ENCODE assay signal across 23 mouse cellular contexts in the genomic region with DNA sequence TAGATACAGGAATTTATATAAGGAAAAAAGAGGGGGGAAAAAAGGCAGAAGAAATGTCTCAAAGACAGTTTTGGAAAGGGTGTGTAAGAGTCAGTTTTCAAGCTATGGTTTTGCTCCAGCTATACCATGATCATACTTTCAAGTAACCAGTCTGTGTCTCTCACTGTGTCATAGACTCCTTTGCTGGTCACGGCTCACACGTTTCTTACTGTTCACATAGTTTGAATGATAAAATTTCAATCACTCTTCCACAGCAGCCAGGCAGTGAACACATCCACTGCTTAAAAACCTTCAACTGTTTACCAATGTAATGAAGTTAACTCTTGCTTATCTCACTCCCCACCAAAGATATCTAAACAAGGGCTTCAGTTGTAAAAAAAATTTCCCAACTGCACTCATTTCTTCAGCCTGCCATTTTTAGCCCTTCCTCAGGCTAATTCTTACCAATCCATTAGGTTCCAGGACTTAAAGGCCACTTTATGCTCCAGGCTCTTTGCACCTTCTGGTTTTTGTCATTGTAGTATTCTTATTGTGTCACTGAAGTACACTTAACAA. TPM values are rescaled to one million over a fixed set of nuclear protein-coding genes. Genes with fewer than 3 reads are reported as not detected.
DNase-seq lines count a peak whose midpoint lies in the region; ATAC-seq and TF ChIP-seq lines count a peak whose summit lies in the region.
"Had no signal": no experiment of that assay in that cellular context is flagged by ENCODE, and none has a peak within 500 bp of the region (broad histone marks: within the 10 kb centered on the region; RNA-seq: fewer than 3 reads in every experiment).

No protein-coding gene starts in this region.

- intact Hi-C loops in gastrocnemius, adult 2 months (cut with DNase I), result no loop called here

- H3K36me3 ChIP-seq in heart, embryonic 16.5 days (ENCODE audit: control insufficient read depth, insufficient read depth), result peaks cover 2% of the 10 kb centered on the region; the same call in 1 of the 2 replicates
- peaks cover 7% of the 10 kb centered on the region for H3K36me3 ChIP-seq in liver, postnatal 0 days (replicated peaks; ENCODE audit: insufficient read depth, low read length)
- H3K36me3 ChIP-seq: forebrain, embryonic 15.5 days; hindbrain, embryonic 15.5 days; intestine, embryonic 15.5 days had no signal

- H3K4me2 ChIP-seq in heart, embryonic 16.5 days (ENCODE audit: low read depth, low read length), result no peak overlapping the region
- H3K4me2 ChIP-seq in liver, postnatal 0 days (ENCODE audit: low read depth, low read length), result peak overlapping the region; percentile 15; the same call in 1 of the 2 replicates
- H3K4me2 ChIP-seq: forebrain, embryonic 15.5 days; hindbrain, embryonic 15.5 days; intestine, embryonic 15.5 days; midbrain, embryonic 11.5 days had no signal

- H3K9ac ChIP-seq in heart, embryonic 16.5 days (ENCODE audit: low read length), result no peak overlapping the region
- no peak overlapping the region for H3K9ac ChIP-seq in liver, postnatal 0 days (replicated peaks)
- H3K9ac ChIP-seq: forebrain, embryonic 15.5 days; hindbrain, embryonic 15.5 days; intestine, embryonic 15.5 days had no signal

- 35% methylated on average over 2 of the region's 2 CpGs for WGBS in heart, embryonic 16.5 days
- 43% methylated on average over 2 of the region's 2 CpGs for WGBS in liver, postnatal 0 days (ENCODE audit: insufficient replicate concordance)

- TF ChIP-seq CTCF in gastrocnemius, adult 2 months (IDR thresholded peaks at IDR 0.05), result no peak
- no peak for TF ChIP-seq CTCF in liver, postnatal 0 days (IDR thresholded peaks at IDR 0.05; ENCODE audit: low read depth)

- DNase-seq in gastrocnemius, adult 2 months, result no peak
- DNase-seq in gastrocnemius, adult 18-20 months (ENCODE audit: low spot score), result no peak
- DNase-seq in heart, postnatal 4 days, result no peak
- DNase-seq in liver, postnatal 0 days, result no peak
- no peak for DNase-seq in embryo, embryonic 9.5 days (ENCODE audit: extremely low spot score)
- DNase-seq in urinary bladder, adult 2 months (ENCODE audit: low spot score), result no peak
- DNase-seq: adrenal gland, postnatal 25 days; cerebellum, adult 9-10 months; gastrocnemius, postnatal 14 days; kidney, adult 8-10 months; kidney, postnatal 14 days; lung, adult 2 months had no signal

- H3K27me3 ChIP-seq in heart, embryonic 16.5 days (ENCODE audit: control insufficient read depth, insufficient read depth, low read length), result no peaks in the 10 kb centered on the region
- H3K27me3 ChIP-seq in liver, postnatal 0 days (ENCODE audit: insufficient read depth, low read length), result no peaks in the 10 kb centered on the region
- H3K27me3 ChIP-seq: forebrain, embryonic 15.5 days; hindbrain, embryonic 15.5 days; intestine, embryonic 15.5 days had no signal

- H3K4me3 ChIP-seq in gastrocnemius, adult 2 months, result no peak overlapping the region
- H3K4me3 ChIP-seq in heart, embryonic 16.5 days (ENCODE audit: low read length), result no peak overlapping the region
- H3K4me3 ChIP-seq in liver, postnatal 0 days (ENCODE audit: low read depth, low read length), result no peak overlapping the region
- H3K4me3 ChIP-seq: embryonic facial prominence, embryonic 10.5 days; forebrain, embryonic 15.5 days; hindbrain, embryonic 15.5 days; intestine, embryonic 15.5 days had no signal

- H3K27ac ChIP-seq in gastrocnemius, adult 2 months, result peak overlapping the region; percentile 46
- H3K27ac ChIP-seq in heart, embryonic 16.5 days (ENCODE audit: low read length), result peak overlapping the region; percentile 1; the same call in 1 of the 2 replicates
- peak overlapping the region; percentile 30; the same call in 1 of the 2 replicates for H3K27ac ChIP-seq in liver, postnatal 0 days (ENCODE audit: low read depth)
- H3K27ac ChIP-seq: embryonic facial prominence, embryonic 10.5 days; forebrain, embryonic 15.5 days; hindbrain, embryonic 15.5 days; intestine, embryonic 15.5 days had no signal

- no peaks in the 10 kb centered on the region for H3K9me3 ChIP-seq in heart, embryonic 16.5 days (replicated peaks; ENCODE audit: control insufficient read depth, low read length)
- no peaks in the 10 kb centered on the region for H3K9me3 ChIP-seq in liver, postnatal 0 days (ENCODE audit: low read length)
- H3K9me3 ChIP-seq: embryonic facial prominence, embryonic 10.5 days; forebrain, embryonic 15.5 days; hindbrain, embryonic 15.5 days; intestine, embryonic 15.5 days had no signal

- ATAC-seq in heart, embryonic 16.5 days (replicated peaks; ENCODE audit: extremely low read depth, insufficient read depth, low FRiP score), result no peak
- 0 out of 2 replicates have a peak, but pooled peaks have one; percentile 17 for ATAC-seq in common myeloid progenitor, adult 5-6 weeks (replicated peaks; ENCODE audit: low read depth, poor library complexity, severe bottlenecking)
- ATAC-seq in liver, postnatal 0 days, result no peak; the same call in 1 of the 2 replicates
- ATAC-seq: forebrain, embryonic 15.5 days; intestine, embryonic 15.5 days had no signal

- peaks cover 50% of the 10 kb centered on the region for H3K4me1 ChIP-seq in heart, embryonic 16.5 days (ENCODE audit: control insufficient read depth, insufficient read depth, low read length)
- peaks cover 52% of the 10 kb centered on the region for H3K4me1 ChIP-seq in liver, postnatal 0 days (ENCODE audit: insufficient read depth)

- TF ChIP-seq EP300 in liver, postnatal 0 days (IDR thresholded peaks at IDR 0.05; ENCODE audit: low read depth), result no peak

RNA-seq across cellular contexts. Expression of a gene that starts 7.6 kb away (rescaled TPM):
- total RNA-seq in gastrocnemius, adult 2 months (2021), result 10 to 100 TPM; 41.1 to 48.6 TPM
- total RNA-seq in gastrocnemius, adult 18-20 months (2021), result 10 to 100 TPM; 30.3 to 44.2 TPM
- 62.4 and 73.2 TPM in 2 replicates for polyA plus RNA-seq in heart, embryonic 16.5 days (2015; fragmentation: Nextera tagmentation; extraction: Ambion mirVana)
- 10 to 100 TPM; 47.8 to 50.4 TPM for total RNA-seq in heart, postnatal 4 days (2021)
- total RNA-seq in common myeloid progenitor, adult 5-6 weeks (2017), result 345 and 486 TPM in 2 replicates
- polyA plus RNA-seq in liver, postnatal 0 days (2015; fragmentation: Nextera tagmentation; extraction: Ambion mirVana), result 35.8 and 36.5 TPM in 2 replicates
- polyA plus RNA-seq in urinary bladder, adult 2 months (2012; rRNA removed), result 84.6 and 102 TPM in 2 replicates

RNA-seq across cellular contexts. Expression of a gene that starts 13.6 kb away (rescaled TPM):
- total RNA-seq in gastrocnemius, adult 2 months (2021), result 100 to 1,000 TPM; 203 to 264 TPM
- 100 to 1,000 TPM; 245 to 246 TPM for total RNA-seq in gastrocnemius, adult 18-20 months (2021)
- polyA plus RNA-seq in heart, embryonic 16.5 days (2015; fragmentation: Nextera tagmentation; extraction: Ambion mirVana), result 17.5 and 22.6 TPM in 2 replicates
- total RNA-seq in heart, postnatal 4 days (2021), result 100 to 1,000 TPM; 178 to 183 TPM
- 32.2 and 56.7 TPM in 2 replicates for total RNA-seq in common myeloid progenitor, adult 5-6 weeks (2017)
- polyA plus RNA-seq in liver, postnatal 0 days (2015; fragmentation: Nextera tagmentation; extraction: Ambion mirVana), result 8.5 and 9.5 TPM in 2 replicates
- polyA plus RNA-seq in urinary bladder, adult 2 months (2012; rRNA removed), result 65.6 and 75.4 TPM in 2 replicates

RNA-seq across cellular contexts. Expression of a gene that starts 32.5 kb away (rescaled TPM):
- not detected for total RNA-seq in gastrocnemius, adult 2 months (2021)
- not detected for total RNA-seq in gastrocnemius, adult 18-20 months (2021)
- polyA plus RNA-seq in heart, embryonic 16.5 days (2015; fragmentation: Nextera tagmentation; extraction: Ambion mirVana), result not detected in 2 replicates
- total RNA-seq in heart, postnatal 4 days (2021), result not detected
- not detected in 2 replicates for total RNA-seq in common myeloid progenitor, adult 5-6 weeks (2017)
- polyA plus RNA-seq in liver, postnatal 0 days (2015; fragmentation: Nextera tagmentation; extraction: Ambion mirVana), result 0.42 and 0.43 TPM in 2 replicates
- not detected in 2 replicates for polyA plus RNA-seq in urinary bladder, adult 2 months (2012; rRNA removed)
- total RNA-seq: adrenal gland, postnatal 25 days; gastrocnemius, postnatal 14 days; layer of hippocampus, adult 18-20 months; layer of hippocampus, postnatal 25 days; midbrain, postnatal 0 days had no signal
- polyA plus RNA-seq: brain, embryonic 14.5 days; lung, adult 2 months; midbrain, postnatal 0 days had no signal
